Mouse (Mus musculus): ENCODE measurements at regions not wholly inside any gene's neighbourhood (a gene's known extent, or its start where the extent isn't known, plus 50 kb on each side); places are given as distances from the start of the nearest gene placed in this dataset.
"Not testable (repeated sequence)": the region's sequence is repeated elsewhere in the genome, so short reads cannot be mapped to it uniquely, and the experiment has no call there.

GRCm38 (mm10) chr15:3171774-3172173 is 96.6 kb upstream of the Selenop start:
- no peak overlapping the region for H3K4me3 ChIP-seq (replicated peaks; ENCODE audit: insufficient read depth, low read depth, low read length)
- no peaks in the 10 kb centered on the region for H3K27me3 ChIP-seq (ENCODE audit: control insufficient read depth, insufficient read depth, low read length)

GRCm38 (mm10) chr15:3174072-3174471 is 94.3 kb upstream of the Selenop start:
- no peaks in the 10 kb centered on the region for H3K27me3 ChIP-seq (ENCODE audit: control insufficient read depth, insufficient read depth, low read length)
- no peak overlapping the region for H3K27ac ChIP-seq (ENCODE audit: insufficient read depth, low read length)
- no peak for DNase-seq
- TF ChIP-seq POLR2A (IDR thresholded peaks at IDR 0.05; ENCODE audit: borderline replicate concordance, insufficient read depth, low read length) = no peak
- no peak for TF ChIP-seq CTCF (IDR thresholded peaks at IDR 0.05; ENCODE audit: borderline replicate concordance, insufficient read depth, low read depth, low read length)
- no peaks in the 10 kb centered on the region for H3K4me1 ChIP-seq (ENCODE audit: control insufficient read depth, insufficient read depth, low read length)
- 50% methylated on average over 2 of the region's 2 CpGs for WGBS
- H3K4me3 ChIP-seq (replicated peaks; ENCODE audit: insufficient read depth, low read depth, low read length) = no peak overlapping the region

More at GRCm38 (mm10) chr15:3171774-3172173, 96.6 kb upstream of the Selenop start:
- H3K4me1 ChIP-seq (ENCODE audit: control insufficient read depth, insufficient read depth, low read length) = no peaks in the 10 kb centered on the region
- no peak for TF ChIP-seq POLR2A (IDR thresholded peaks at IDR 0.05; ENCODE audit: borderline replicate concordance, insufficient read depth, low read length)
- TF ChIP-seq CTCF (IDR thresholded peaks at IDR 0.05; ENCODE audit: borderline replicate concordance, insufficient read depth, low read depth, low read length) = no peak
- DNase-seq = no peak
- no peak overlapping the region for H3K27ac ChIP-seq (ENCODE audit: insufficient read depth, low read length)

GRCm38 (mm10) chr15:3174848-3175247 is 93.5 kb upstream of the Selenop start:
- H3K4me1 ChIP-seq (ENCODE audit: control insufficient read depth, insufficient read depth, low read length) = no peaks in the 10 kb centered on the region
- DNase-seq = no peak
- 54% methylated on average over 2 of the region's 2 CpGs for WGBS
- H3K27ac ChIP-seq (ENCODE audit: insufficient read depth, low read length) = no peak overlapping the region
- no peak overlapping the region for H3K4me3 ChIP-seq (replicated peaks; ENCODE audit: insufficient read depth, low read depth, low read length)
- no peaks in the 10 kb centered on the region for H3K27me3 ChIP-seq (ENCODE audit: control insufficient read depth, insufficient read depth, low read length)
- TF ChIP-seq POLR2A (IDR thresholded peaks at IDR 0.05; ENCODE audit: borderline replicate concordance, insufficient read depth, low read length) (no peak), CTCF (IDR thresholded peaks at IDR 0.05; ENCODE audit: borderline replicate concordance, insufficient read depth, low read depth, low read length) (no peak)

GRCm38 (mm10) chr15:3201912-3202653 is 66.3 kb upstream of the Selenop start:
- H3K27me3 ChIP-seq (ENCODE audit: control insufficient read depth, insufficient read depth, low read length) = no peaks in the 10 kb centered on the region
- H3K4me3 ChIP-seq (replicated peaks; ENCODE audit: insufficient read depth, low read depth, low read length) = no peak overlapping the region
- no peaks in the 10 kb centered on the region for H3K4me1 ChIP-seq (ENCODE audit: control insufficient read depth, insufficient read depth, low read length)
- H3K27ac ChIP-seq (ENCODE audit: insufficient read depth, low read length) = no peak overlapping the region
- WGBS = 86% methylated on average over 2 of the region's 2 CpGs
- peak in 1 of 2 experiments; percentile 22 for DNase-seq
- no peak for TF ChIP-seq POLR2A (IDR thresholded peaks at IDR 0.05; ENCODE audit: borderline replicate concordance, insufficient read depth, low read length)
- TF ChIP-seq CTCF (IDR thresholded peaks at IDR 0.05; ENCODE audit: borderline replicate concordance, insufficient read depth, low read depth, low read length) = peak; percentile 34; the same call in 1 of the 2 replicates

GRCm38 (mm10) chr15:3205522-3205921 is 62.8 kb upstream of the Selenop start:
- WGBS = 74% methylated on average over 6 of the region's 6 CpGs
- H3K27me3 ChIP-seq (ENCODE audit: control insufficient read depth, insufficient read depth, low read length) = no peaks in the 10 kb centered on the region
- no peak for DNase-seq
- H3K4me1 ChIP-seq (ENCODE audit: control insufficient read depth, insufficient read depth, low read length) = no peaks in the 10 kb centered on the region
- H3K27ac ChIP-seq (ENCODE audit: insufficient read depth, low read length) = no peak overlapping the region
- no peak overlapping the region for H3K4me3 ChIP-seq (replicated peaks; ENCODE audit: insufficient read depth, low read depth, low read length)
- no peak for TF ChIP-seq CTCF (IDR thresholded peaks at IDR 0.05; ENCODE audit: borderline replicate concordance, insufficient read depth, low read depth, low read length)
- TF ChIP-seq POLR2A (IDR thresholded peaks at IDR 0.05; ENCODE audit: borderline replicate concordance, insufficient read depth, low read length) = no peak

GRCm38 (mm10) chr15:3206076-3206475 is 62.3 kb upstream of the Selenop start:
- H3K27me3 ChIP-seq (ENCODE audit: control insufficient read depth, insufficient read depth, low read length); H3K27ac ChIP-seq (ENCODE audit: insufficient read depth, low read length); DNase-seq; H3K4me1 ChIP-seq (ENCODE audit: control insufficient read depth, insufficient read depth, low read length); H3K4me3 ChIP-seq (replicated peaks; ENCODE audit: insufficient read depth, low read depth, low read length): not testable (repeated sequence)
- WGBS = 69% methylated on average over 6 of the region's 6 CpGs

GRCm38 (mm10) chr15:3213721-3214120 is 54.6 kb upstream of the Selenop start:
- peak in 1 of 2 experiments; percentile 17 for DNase-seq
- TF ChIP-seq POLR2A (IDR thresholded peaks at IDR 0.05; ENCODE audit: borderline replicate concordance, insufficient read depth, low read length) = no peak
- WGBS = 3% methylated on average over 4 of the region's 4 CpGs
- H3K27me3 ChIP-seq (ENCODE audit: control insufficient read depth, insufficient read depth, low read length) = no peaks in the 10 kb centered on the region
- no peak overlapping the region for H3K4me3 ChIP-seq (replicated peaks; ENCODE audit: insufficient read depth, low read depth, low read length)
- H3K4me1 ChIP-seq (ENCODE audit: control insufficient read depth, insufficient read depth, low read length) = no peaks in the 10 kb centered on the region
- no peak overlapping the region for H3K27ac ChIP-seq (ENCODE audit: insufficient read depth, low read length)

GRCm38 (mm10) chr15:3215201-3215600 is 53.1 kb upstream of the Selenop start:
- no peaks in the 10 kb centered on the region for H3K27me3 ChIP-seq (ENCODE audit: control insufficient read depth, insufficient read depth, low read length)
- H3K4me1 ChIP-seq (ENCODE audit: control insufficient read depth, insufficient read depth, low read length) = no peaks in the 10 kb centered on the region
- H3K27ac ChIP-seq (ENCODE audit: insufficient read depth, low read length) = no peak overlapping the region
- no peak overlapping the region for H3K4me3 ChIP-seq (replicated peaks; ENCODE audit: insufficient read depth, low read depth, low read length)
- TF ChIP-seq POLR2A (IDR thresholded peaks at IDR 0.05; ENCODE audit: borderline replicate concordance, insufficient read depth, low read length) (no peak), CTCF (IDR thresholded peaks at IDR 0.05; ENCODE audit: borderline replicate concordance, insufficient read depth, low read depth, low read length) (no peak)
- no peak for DNase-seq
- 48% methylated on average over 1 of the region's 1 CpGs for WGBS
